Mouse (Mus musculus): ENCODE results near the gene Smtn. TPM values are rescaled to one million over a fixed set of nuclear protein-coding genes. Genes with fewer than 3 reads are reported as not detected.

The Smtn gene
- polyA plus RNA-seq, 1 experiment from 2014 or later: 43.8 TPM

DNA sequence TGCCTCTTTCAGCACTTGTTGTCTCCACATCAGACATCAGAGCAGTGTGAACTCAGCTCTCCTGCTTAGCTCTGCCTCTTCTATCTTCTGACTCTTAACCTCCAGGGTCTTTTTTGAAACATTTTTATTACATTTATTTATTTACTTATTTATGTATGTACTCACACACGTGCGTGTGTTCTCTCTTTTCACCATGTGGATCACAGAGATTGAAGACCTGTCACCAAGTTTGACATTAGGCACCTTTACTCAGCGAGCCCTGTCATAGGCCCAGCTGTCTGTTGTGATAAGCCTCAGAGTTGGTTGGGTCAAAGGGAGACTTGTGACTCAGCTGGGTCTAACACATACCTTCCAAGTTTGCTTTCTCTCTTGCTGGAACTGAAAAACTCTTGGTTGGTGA lies 17.4 kb upstream of the Smtn start:
- H3K27me3 ChIP-seq (ENCODE audit: control insufficient read depth, insufficient read depth, low read length): no peaks in the 10 kb centered on the region
- no peak for ATAC-seq (replicated peaks; ENCODE audit: low FRiP score)
- no peaks in the 10 kb centered on the region for H3K4me1 ChIP-seq (replicated peaks; ENCODE audit: control insufficient read depth, insufficient read depth, low read length)
- H3K4me2 ChIP-seq (ENCODE audit: low read depth, low read length, severe bottlenecking): no peak overlapping the region
- no peak overlapping the region for H3K9ac ChIP-seq (ENCODE audit: low read length)
- H3K4me3 ChIP-seq (ENCODE audit: low read depth, low read length): no peak overlapping the region
- DNase-seq (ENCODE audit: low spot score): no peak
- H3K9me3 ChIP-seq (ENCODE audit: control insufficient read depth, low read length): no peaks in the 10 kb centered on the region
- no peak overlapping the region for H3K27ac ChIP-seq (ENCODE audit: low read depth, low read length)
- H3K36me3 ChIP-seq (ENCODE audit: control insufficient read depth, insufficient read depth, low read length): no peaks in the 10 kb centered on the region
- WGBS: 89% methylated on average over 3 of the region's 3 CpGs

DNA sequence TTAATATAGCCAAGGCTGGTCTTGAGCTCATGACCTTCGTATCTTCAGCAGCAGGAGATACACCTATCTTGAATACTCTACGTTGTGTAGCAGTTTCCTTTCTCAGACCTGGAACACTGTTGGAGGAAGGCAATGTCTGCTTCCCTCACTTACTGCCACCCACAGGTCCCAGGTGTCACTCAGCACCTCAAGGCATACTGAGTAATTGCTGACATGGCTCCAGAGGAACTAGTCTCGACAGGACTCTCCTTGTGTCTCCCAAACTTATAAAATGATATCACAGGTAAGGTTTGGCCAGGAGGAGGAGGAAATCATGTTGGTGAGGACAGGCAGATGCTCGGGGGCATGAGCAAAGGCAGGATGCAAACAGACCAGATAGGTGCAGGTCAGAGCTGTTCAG lies 14.6 kb upstream of the Smtn start:
- Histone ChIP-seq H3K9me3 (ENCODE audit: control insufficient read depth, low read length) (no peaks in the 10 kb centered on the region), H3K36me3 (ENCODE audit: control insufficient read depth, insufficient read depth, low read length) (no peaks in the 10 kb centered on the region), H3K27me3 (ENCODE audit: control insufficient read depth, insufficient read depth, low read length) (no peaks in the 10 kb centered on the region), H3K4me1 (replicated peaks; ENCODE audit: control insufficient read depth, insufficient read depth, low read length) (no peaks in the 10 kb centered on the region), H3K9ac (ENCODE audit: low read length) (no peak overlapping the region), H3K4me2 (ENCODE audit: low read depth, low read length, severe bottlenecking) (no peak overlapping the region), H3K4me3 (ENCODE audit: low read depth, low read length) (no peak overlapping the region), H3K27ac (ENCODE audit: low read depth, low read length) (no peak overlapping the region)
- WGBS: 87% methylated on average over 4 of the region's 4 CpGs
- ATAC-seq (replicated peaks; ENCODE audit: low FRiP score) (no peak), DNase-seq (ENCODE audit: low spot score) (no peak)

DNA sequence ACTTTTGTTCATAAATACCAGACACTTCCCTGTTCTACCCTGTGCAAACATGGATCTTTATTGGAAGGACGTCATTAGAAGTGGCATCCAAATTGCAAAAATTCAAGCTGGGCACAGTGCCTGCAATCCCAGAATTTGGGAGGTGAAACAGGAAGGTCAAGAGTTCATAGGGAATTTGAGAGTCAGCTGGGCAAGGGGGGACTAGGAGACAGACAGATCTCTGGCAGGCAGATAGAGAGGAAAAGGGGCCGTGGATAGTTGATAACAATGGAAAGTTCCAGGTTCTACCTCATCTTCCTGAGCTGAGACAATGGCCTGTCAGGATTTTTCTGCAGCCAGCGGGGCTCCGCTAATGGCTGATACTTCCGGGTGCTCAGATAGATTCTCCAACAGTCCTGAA lies 9.4 kb upstream of the Smtn start:
- no peak for DNase-seq (ENCODE audit: low spot score)
- H3K4me2 ChIP-seq (ENCODE audit: low read depth, low read length, severe bottlenecking): no peak overlapping the region
- no peaks in the 10 kb centered on the region for H3K4me1 ChIP-seq (replicated peaks; ENCODE audit: control insufficient read depth, insufficient read depth, low read length)
- H3K9ac ChIP-seq (ENCODE audit: low read length): no peak overlapping the region
- peaks cover under 1% of the 10 kb centered on the region; the same call in 1 of the 2 replicates for H3K9me3 ChIP-seq (ENCODE audit: control insufficient read depth, low read length)
- ATAC-seq (replicated peaks; ENCODE audit: low FRiP score): no peak
- H3K36me3 ChIP-seq (ENCODE audit: control insufficient read depth, insufficient read depth, low read length): no peaks in the 10 kb centered on the region
- no peak overlapping the region for H3K4me3 ChIP-seq (ENCODE audit: low read depth, low read length)
- WGBS: 87% methylated on average over 5 of the region's 5 CpGs
- H3K27me3 ChIP-seq (ENCODE audit: control insufficient read depth, insufficient read depth, low read length): no peaks in the 10 kb centered on the region
- no peak overlapping the region for H3K27ac ChIP-seq (ENCODE audit: low read depth, low read length)

DNA sequence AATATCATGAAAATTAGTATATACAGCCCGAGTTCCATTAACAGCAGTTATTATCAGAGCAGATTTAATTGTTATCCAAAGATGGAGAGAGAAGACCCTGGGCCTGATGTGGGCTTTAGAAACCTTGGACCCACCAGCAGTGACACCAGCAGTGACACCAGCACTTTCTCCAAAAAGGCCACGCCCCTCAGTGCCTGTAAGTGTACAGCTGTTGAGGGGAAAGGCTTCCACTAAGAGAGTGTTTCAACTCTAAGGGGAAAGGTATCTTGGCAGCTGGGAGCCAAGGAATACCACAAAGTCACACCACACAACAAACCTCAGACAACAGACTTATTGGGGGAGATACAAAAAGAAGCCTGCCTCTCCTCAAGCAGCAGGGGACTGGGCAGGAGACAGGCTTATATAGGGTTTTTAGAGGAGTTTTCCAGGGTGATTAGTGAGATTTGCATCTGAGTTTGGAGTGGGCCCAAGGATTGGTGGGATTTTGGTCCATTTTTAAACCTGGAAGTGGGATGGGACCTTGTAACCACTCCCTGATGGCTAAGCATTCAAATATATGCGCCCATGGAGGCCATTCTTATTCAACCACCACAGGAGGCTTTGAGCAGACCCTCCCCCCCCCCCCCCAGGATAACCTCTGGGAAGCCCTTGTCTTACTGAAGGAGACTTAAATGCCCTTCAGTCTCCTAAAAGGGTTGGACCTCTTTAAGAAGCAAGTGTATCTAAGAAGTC lies 8.3 kb upstream of the Smtn start:
- WGBS: 49% methylated on average over 3 of the region's 3 CpGs
- no peaks in the 10 kb centered on the region for H3K36me3 ChIP-seq (ENCODE audit: control insufficient read depth, insufficient read depth, low read length)

DNA sequence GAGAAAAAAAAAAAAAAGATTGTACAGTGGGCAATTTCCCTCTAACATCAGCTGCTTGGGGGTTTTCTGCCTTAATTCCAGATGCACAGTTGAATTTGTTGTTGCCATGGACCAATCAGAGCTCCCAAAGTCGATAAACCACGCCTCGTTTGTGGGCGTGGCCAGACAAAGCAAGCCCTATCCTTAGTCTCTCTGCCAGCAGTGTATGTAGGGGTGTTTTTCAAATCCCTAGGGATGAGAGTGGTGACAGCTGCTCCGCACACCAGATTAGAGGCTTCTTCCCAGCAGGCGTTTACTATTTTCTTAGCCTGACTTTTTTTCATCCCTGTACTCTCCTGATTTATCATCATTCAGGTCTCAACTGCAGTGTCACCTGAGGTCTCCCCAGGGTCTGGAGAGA lies 7.6 kb upstream of the Smtn start:
- 53% methylated on average over 6 of the region's 6 CpGs for WGBS
- DNase-seq (ENCODE audit: low spot score) (no peak), ATAC-seq (replicated peaks; ENCODE audit: low FRiP score) (no peak)
- Histone ChIP-seq H3K27me3 (ENCODE audit: control insufficient read depth, insufficient read depth, low read length) (no peaks in the 10 kb centered on the region), H3K4me1 (replicated peaks; ENCODE audit: control insufficient read depth, insufficient read depth, low read length) (no peaks in the 10 kb centered on the region), H3K27ac (ENCODE audit: low read depth, low read length) (no peak overlapping the region), H3K4me2 (ENCODE audit: low read depth, low read length, severe bottlenecking) (no peak overlapping the region), H3K36me3 (ENCODE audit: control insufficient read depth, insufficient read depth, low read length) (no peaks in the 10 kb centered on the region), H3K9ac (ENCODE audit: low read length) (no peak overlapping the region), H3K4me3 (ENCODE audit: low read depth, low read length) (no peak overlapping the region), H3K9me3 (ENCODE audit: control insufficient read depth, low read length) (peaks cover 4% of the 10 kb centered on the region; the same call in 1 of the 2 replicates)

More for the DNA sequence above, 8.3 kb upstream of the Smtn start:
- Histone ChIP-seq H3K4me1 (replicated peaks; ENCODE audit: control insufficient read depth, insufficient read depth, low read length) (no peaks in the 10 kb centered on the region), H3K9ac (ENCODE audit: low read length) (no peak overlapping the region), H3K4me3 (ENCODE audit: low read depth, low read length) (no peak overlapping the region), H3K9me3 (ENCODE audit: control insufficient read depth, low read length) (peaks cover 4% of the 10 kb centered on the region; the same call in 1 of the 2 replicates), H3K27ac (ENCODE audit: low read depth, low read length) (no peak overlapping the region), H3K4me2 (ENCODE audit: low read depth, low read length, severe bottlenecking) (no peak overlapping the region), H3K27me3 (ENCODE audit: control insufficient read depth, insufficient read depth, low read length) (no peaks in the 10 kb centered on the region)
- DNase-seq (ENCODE audit: low spot score) (no peak), ATAC-seq (replicated peaks; ENCODE audit: low FRiP score) (no peak)

DNA sequence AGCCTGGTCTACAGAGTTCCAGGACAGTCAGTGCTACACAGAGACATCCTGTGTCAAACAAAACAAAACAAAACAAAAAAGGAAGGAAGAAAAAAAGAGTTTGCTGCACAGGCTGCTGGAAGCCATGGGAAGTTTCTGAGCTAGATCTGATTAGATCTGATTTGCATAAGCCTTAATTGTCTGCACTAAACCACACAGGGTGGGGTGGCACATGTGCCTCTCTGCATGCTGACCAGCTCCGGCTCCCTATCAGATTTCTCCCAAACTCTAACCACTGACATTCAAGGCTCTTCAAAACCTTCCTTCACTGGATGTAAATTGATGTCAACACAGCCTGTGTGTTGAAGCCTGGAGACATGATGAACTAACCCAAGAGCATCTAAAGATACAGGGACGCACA lies 6.6 kb upstream of the Smtn start:
- no peak overlapping the region for H3K4me2 ChIP-seq (ENCODE audit: low read depth, low read length, severe bottlenecking)
- H3K9ac ChIP-seq (ENCODE audit: low read length): no peak overlapping the region
- H3K36me3 ChIP-seq (ENCODE audit: control insufficient read depth, insufficient read depth, low read length): no peaks in the 10 kb centered on the region
- ATAC-seq (replicated peaks; ENCODE audit: low FRiP score): no peak
- H3K4me3 ChIP-seq (ENCODE audit: low read depth, low read length): no peak overlapping the region
- peaks cover 4% of the 10 kb centered on the region; the same call in 1 of the 2 replicates for H3K9me3 ChIP-seq (ENCODE audit: control insufficient read depth, low read length)
- WGBS: 80% methylated on average over 2 of the region's 2 CpGs
- H3K27ac ChIP-seq (ENCODE audit: low read depth, low read length): no peak overlapping the region
- no peaks in the 10 kb centered on the region for H3K27me3 ChIP-seq (ENCODE audit: control insufficient read depth, insufficient read depth, low read length)
- no peak for DNase-seq (ENCODE audit: low spot score)
- no peaks in the 10 kb centered on the region for H3K4me1 ChIP-seq (replicated peaks; ENCODE audit: control insufficient read depth, insufficient read depth, low read length)

DNA sequence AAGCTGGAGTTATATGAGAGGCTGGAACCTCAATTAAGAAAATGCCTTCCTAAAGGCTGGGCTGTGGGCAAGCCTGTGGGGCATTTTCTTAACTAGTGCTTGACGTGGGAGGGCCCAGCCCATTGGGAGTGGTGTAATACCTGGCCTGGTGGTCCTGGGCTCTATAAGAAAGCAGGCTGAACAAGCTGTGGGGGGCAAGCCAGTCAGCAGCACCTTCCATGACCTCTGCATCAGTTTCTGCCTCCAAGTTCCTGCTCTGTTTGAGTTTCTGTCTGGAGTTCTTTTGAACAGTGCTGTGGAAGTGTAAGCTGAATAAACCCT lies 5.8 kb upstream of the Smtn start:
- no peak for ATAC-seq (replicated peaks; ENCODE audit: low FRiP score)
- H3K9me3 ChIP-seq (ENCODE audit: control insufficient read depth, low read length): peaks cover 4% of the 10 kb centered on the region; the same call in 1 of the 2 replicates
- no peak overlapping the region for H3K4me2 ChIP-seq (ENCODE audit: low read depth, low read length, severe bottlenecking)
- no peak overlapping the region for H3K27ac ChIP-seq (ENCODE audit: low read depth, low read length)
- 7% methylated on average over 1 of the region's 1 CpGs for WGBS
- no peak for DNase-seq (ENCODE audit: low spot score)
- no peaks in the 10 kb centered on the region for H3K4me1 ChIP-seq (replicated peaks; ENCODE audit: control insufficient read depth, insufficient read depth, low read length)
- H3K9ac ChIP-seq (ENCODE audit: low read length): no peak overlapping the region
- no peaks in the 10 kb centered on the region for H3K36me3 ChIP-seq (ENCODE audit: control insufficient read depth, insufficient read depth, low read length)
- no peak overlapping the region for H3K4me3 ChIP-seq (ENCODE audit: low read depth, low read length)
- no peaks in the 10 kb centered on the region for H3K27me3 ChIP-seq (ENCODE audit: control insufficient read depth, insufficient read depth, low read length)

DNA sequence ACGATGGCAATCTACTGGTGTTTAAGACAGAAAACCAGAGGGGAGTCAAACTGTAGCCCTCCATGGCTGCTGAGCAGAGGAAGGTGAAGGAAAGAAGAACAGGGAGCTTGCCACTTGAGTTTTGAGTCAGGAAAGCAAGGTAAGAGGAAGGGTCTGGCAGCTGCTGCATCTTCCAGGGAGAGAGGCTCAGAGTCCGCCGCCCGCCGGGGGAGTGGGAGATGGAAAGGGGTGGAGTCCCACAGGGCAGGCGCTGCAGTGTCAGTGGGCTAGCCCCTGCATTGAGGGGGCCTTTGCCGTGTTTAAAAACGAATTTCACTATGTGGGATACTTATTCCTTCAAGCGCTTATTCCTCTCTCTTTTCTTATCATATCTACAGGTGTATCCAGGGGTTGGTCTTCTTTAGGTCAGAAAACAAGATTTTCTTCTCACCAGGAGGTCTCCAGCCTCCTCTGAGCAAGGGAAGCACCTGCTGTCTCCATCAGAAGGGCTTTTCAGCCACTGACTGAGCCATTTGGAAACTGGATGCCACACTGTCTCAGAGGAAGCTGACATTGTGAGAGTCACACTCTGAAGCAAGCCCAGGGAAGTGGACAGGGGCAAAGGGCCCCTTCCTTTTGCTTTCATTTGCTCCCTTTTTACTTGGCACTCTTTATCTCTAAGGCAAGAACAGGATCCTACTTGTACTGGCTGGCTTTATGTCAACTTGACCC lies 5.3 kb upstream of the Smtn start:
- Histone ChIP-seq H3K4me1 (replicated peaks; ENCODE audit: control insufficient read depth, insufficient read depth, low read length) (no peaks in the 10 kb centered on the region), H3K9ac (ENCODE audit: low read length) (no peak overlapping the region), H3K4me3 (ENCODE audit: low read depth, low read length) (no peak overlapping the region), H3K4me2 (ENCODE audit: low read depth, low read length, severe bottlenecking) (no peak overlapping the region), H3K27me3 (ENCODE audit: control insufficient read depth, insufficient read depth, low read length) (no peaks in the 10 kb centered on the region), H3K36me3 (ENCODE audit: control insufficient read depth, insufficient read depth, low read length) (no peaks in the 10 kb centered on the region), H3K27ac (ENCODE audit: low read depth, low read length) (no peak overlapping the region), H3K9me3 (ENCODE audit: control insufficient read depth, low read length) (peaks cover 4% of the 10 kb centered on the region; the same call in 1 of the 2 replicates)
- ATAC-seq (replicated peaks; ENCODE audit: low FRiP score) (no peak), DNase-seq (ENCODE audit: low spot score) (no peak)
- WGBS: 8% methylated on average over 9 of the region's 9 CpGs

DNA sequence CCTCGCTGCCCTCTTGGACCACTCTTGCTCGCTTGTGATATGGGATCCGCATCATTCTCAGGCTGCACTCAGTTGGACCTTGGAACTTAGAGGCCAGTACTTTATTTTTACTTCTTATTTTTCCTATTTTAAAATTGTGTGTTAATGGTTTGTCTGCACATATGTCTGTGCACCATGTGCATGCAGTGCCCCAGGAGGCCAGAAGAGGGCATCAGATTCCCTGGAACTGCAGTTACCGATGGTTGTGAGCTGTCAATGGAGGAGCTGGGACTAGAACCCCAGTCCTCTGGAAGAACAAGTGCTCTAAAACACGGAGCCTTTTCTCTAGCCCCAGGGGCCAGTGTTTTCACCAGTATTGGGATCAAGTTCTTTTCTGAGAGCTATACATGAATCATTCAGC lies 4.0 kb upstream of the Smtn start:
- peaks cover 3% of the 10 kb centered on the region; the same call in 1 of the 2 replicates for H3K4me1 ChIP-seq (replicated peaks; ENCODE audit: control insufficient read depth, insufficient read depth, low read length)
- no peak overlapping the region for H3K9ac ChIP-seq (ENCODE audit: low read length)
- no peak overlapping the region for H3K27ac ChIP-seq (ENCODE audit: low read depth, low read length)
- H3K9me3 ChIP-seq (ENCODE audit: control insufficient read depth, low read length): peaks cover 4% of the 10 kb centered on the region; the same call in 1 of the 2 replicates
- no peaks in the 10 kb centered on the region for H3K36me3 ChIP-seq (ENCODE audit: control insufficient read depth, insufficient read depth, low read length)
- DNase-seq (ENCODE audit: low spot score) (no peak), ATAC-seq (replicated peaks; ENCODE audit: low FRiP score) (no peak)
- no peaks in the 10 kb centered on the region for H3K27me3 ChIP-seq (ENCODE audit: control insufficient read depth, insufficient read depth, low read length)
- 95% methylated on average over 5 of the region's 5 CpGs for WGBS
- no peak overlapping the region for H3K4me2 ChIP-seq (ENCODE audit: low read depth, low read length, severe bottlenecking)
- H3K4me3 ChIP-seq (ENCODE audit: low read depth, low read length): no peak overlapping the region
